Mouse (Mus musculus) large intestine, adult 2 months (tissue): ENCODE data around the gene Suv39h1. TPM values are rescaled to one million over a fixed set of nuclear protein-coding genes. Genes with fewer than 3 reads are reported as not detected.
"Not testable (repeated sequence)": the region's sequence is repeated elsewhere in the genome, so short reads cannot be mapped to it uniquely, and the experiment has no call there.

Experiments used
- DNase-seq: peaks from one replicate; pipeline ENCODE4 v3.0.0-alpha.2; 2012; ENCODE audit warnings: low read depth, low spot score
- WGBS: fragments of 180-500 bp; shearing (Covaris S2); methylation state at CpG from one replicate; pipeline ENCODE4 v1.1.7; 2018; 5-methylcytosine and 5-hydroxymethylcytosine counted together
- polyA plus RNA-seq: library from polyadenylated mRNA; depleted of rRNA; stranded (reverse); fragments of >200 nt; gene quantifications from 2 replicates; pipeline ENCODE4 v1.2.3, GENCODE M21; 2012; rRNA removed

Gene Suv39h1
- 19.4 and 22.3 TPM in 2 replicates for polyA plus RNA-seq

DNA sequence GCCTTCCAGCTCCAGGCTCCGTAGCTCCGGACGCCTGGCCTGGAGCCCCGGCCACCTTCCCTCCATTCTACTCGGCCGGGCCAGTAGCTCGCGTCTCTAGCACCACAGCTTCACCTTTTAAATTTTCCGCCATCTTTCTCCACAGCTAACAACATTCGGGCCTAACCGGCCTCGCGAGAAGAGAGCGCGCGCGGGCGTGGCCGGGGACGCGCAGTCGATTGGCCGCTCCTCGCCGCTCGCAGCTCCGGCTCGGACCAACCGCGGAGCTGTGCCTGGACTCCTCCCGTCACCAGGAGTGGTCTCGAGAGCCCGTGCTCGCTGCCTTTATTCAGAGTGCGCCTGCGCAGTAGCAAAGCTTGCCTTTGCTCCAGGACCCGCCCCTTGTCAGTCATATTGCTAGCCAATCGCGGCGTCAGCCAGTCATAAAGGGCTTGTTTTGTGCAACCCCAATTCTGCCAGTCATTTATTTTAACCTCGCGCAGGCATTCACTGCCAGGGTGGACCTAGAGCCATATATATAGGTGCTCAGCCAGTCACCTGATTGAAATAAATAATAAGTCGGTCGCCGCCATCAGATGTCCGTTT is at the start of gene Suv39h1:
Suv39h1 (minus strand) TSS at position 331 of the 585 bp plus-strand sequence.
- DNase-seq = peak; percentile 70
- 22% methylated on average over 46 of the region's 46 CpGs for WGBS

- 79% methylated on average over 6 of the region's 6 CpGs for WGBS
- no peak for DNase-seq
These were observed 49.4 kb upstream of the Suv39h1 start for GRCm38 (mm10) chrX:8123821-8124470.

DNA sequence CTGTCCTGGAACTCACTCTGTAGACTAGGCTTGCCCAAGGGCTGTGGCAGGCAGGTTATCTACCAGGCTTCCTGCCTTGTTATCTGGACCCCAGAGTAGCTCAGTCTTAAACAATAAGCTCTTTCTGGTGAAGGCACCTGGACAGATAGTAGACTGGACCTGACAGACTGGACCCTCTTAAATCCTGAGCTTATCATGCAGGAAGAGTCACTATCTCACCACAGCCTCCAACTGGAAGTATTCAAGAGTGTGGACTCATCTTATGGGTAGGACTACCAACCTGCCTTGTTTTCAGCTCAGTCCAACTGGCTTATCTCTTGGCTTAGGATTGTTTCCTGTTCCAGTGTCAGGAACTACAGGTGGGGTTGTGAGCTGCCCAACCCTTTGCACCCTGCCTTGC is 42.7 kb upstream of the Suv39h1 start:
- no peak for DNase-seq

GRCm38 (mm10) chrX:8115275-8115674 is 40.7 kb upstream of the Suv39h1 start:
- WGBS = 63% methylated on average over 4 of the region's 4 CpGs
- no peak for DNase-seq

GRCm38 (mm10) chrX:8105019-8105418 is 30.5 kb upstream of the Suv39h1 start:
- DNase-seq = no peak
- 92% methylated on average over 3 of the region's 3 CpGs for WGBS

DNA sequence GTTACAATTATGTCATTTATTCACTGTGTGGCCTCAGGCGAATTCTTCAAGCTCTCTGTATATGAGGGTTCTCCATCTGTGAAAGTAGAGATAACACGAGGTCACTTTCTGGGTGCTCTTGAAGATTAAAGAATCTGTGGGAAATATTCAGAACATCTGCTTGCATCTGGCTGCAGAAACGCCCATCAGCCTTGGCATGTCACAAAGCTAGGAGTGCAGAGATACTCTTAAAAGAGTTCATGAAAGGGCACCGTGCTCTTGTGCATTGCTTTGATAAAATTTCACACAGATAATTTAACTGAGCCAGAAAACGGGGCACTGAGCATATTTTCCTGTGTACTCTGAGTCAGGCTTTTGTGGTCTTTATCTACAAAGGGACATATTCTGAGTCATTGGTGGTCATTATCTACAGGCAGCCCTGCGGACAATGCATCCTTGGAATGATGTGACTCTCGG is 27.7 kb upstream of the Suv39h1 start:
- DNase-seq = no peak
- WGBS = 72% methylated on average over 7 of the region's 7 CpGs

DNA sequence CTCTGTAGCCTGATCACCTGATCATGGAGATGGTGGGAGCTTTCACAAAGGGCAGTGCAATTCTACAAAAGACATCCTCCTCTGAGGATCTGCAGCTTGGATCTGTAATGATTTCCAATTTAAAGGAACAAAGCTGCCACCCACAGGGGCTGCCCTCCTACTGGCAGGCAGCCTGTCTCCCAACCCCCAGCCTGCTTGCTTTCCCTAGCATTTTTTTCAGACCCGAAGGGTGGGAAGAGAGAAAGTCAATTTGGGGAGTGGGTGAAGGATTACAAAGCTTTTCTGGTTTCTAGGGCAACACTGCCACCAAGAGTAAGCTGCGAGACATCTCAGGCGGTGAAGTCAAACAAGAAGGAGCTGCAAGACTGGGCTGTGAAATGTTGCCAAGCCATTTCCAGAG is 26.5 kb upstream of the Suv39h1 start:
- 37% methylated on average over 3 of the region's 3 CpGs for WGBS

GRCm38 (mm10) chrX:8099435-8099834 is 24.9 kb upstream of the Suv39h1 start:
- no peak for DNase-seq
- 19% methylated on average over 4 of the region's 4 CpGs for WGBS

More for the DNA sequence above, 26.5 kb upstream of the Suv39h1 start:
- DNase-seq = no peak

DNA sequence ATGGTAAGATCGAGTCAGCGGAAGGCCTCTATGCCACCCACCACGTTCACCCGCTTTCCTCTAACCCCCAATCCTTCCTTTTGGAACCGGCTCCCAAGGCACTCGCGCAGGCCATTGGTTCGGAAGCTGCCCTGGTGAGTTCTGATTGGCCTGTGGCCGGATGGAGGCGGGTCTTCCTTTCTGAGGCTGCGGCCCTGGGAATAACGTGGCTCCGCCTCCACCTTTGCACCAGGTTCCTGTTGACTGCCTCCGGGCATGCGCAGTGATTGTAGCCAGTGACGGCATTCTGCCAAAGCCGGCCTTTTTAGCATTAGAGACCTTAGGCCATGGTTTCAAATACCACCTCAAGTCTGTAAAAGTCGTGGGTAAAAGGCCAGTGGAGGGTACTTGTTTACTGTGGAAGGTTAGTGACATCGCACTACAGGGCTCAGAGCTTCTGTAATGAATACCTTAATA is 22.3 kb upstream of the Suv39h1 start:
- WGBS = 21% methylated on average over 19 of the region's 19 CpGs

DNA sequence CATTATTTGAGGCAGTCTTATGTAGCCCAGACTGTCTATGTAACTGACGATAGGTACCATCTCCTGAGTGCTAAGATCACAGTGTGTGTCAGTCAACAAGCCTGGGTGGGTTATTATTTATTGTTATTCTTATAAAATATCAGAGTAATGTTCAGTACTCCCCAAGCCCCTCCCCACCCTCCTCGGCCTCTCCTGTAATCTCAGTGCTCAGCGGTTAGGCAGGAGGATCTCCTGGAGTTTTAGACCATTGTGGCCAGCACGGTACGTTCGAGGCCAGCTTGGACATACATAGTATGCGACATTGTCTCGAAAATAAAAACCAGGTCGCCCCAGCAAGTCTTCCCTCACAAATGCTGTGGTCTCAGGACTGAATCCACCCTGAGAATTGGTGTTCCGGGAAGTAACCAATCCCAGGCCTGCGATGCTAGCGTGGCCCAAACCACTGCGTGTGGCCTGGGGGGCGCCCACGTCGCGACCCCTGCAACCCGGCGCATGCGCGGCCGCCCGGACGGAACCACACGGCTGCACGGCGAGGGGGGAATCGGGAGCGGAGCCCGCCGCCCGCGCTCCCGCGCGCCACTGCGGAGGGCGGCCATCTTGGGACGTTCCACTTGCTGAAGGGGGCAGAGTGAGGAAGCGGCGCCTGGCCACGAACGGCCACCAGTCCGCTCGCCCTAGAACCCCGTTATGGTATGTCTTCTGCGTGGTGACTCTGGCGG is 21.7 kb upstream of the Suv39h1 start:
- DNase-seq = not testable (repeated sequence)
- 8% methylated on average over 23 of the region's 48 CpGs for WGBS

More for the DNA sequence above, 22.3 kb upstream of the Suv39h1 start:
- peak; percentile 74 for DNase-seq

DNA sequence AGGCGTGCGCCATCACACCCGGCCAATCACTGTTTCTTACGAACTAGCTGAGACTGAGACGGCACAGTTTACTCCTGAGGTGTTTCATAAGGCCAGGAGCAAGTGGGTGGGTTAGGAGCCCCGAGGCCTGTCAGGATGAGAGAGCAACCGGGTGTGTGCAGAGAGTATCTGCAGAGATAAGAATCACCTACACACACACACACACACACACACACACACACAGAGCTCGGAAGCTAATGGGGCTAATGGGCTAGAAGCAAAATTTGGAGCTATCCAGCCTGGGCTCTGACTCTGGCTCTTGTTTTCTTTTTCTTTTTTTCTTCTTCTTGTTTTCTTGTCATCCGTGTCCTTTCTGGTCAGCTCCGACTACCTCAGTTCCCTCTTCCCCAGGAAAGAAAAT is 21.0 kb upstream of the Suv39h1 start:
- WGBS = 69% methylated on average over 10 of the region's 10 CpGs
- DNase-seq = no peak

GRCm38 (mm10) chrX:8090954-8091347 is 16.4 kb upstream of the Suv39h1 start:
- WGBS = 72% methylated on average over 4 of the region's 5 CpGs
- DNase-seq = not testable (repeated sequence)

DNA sequence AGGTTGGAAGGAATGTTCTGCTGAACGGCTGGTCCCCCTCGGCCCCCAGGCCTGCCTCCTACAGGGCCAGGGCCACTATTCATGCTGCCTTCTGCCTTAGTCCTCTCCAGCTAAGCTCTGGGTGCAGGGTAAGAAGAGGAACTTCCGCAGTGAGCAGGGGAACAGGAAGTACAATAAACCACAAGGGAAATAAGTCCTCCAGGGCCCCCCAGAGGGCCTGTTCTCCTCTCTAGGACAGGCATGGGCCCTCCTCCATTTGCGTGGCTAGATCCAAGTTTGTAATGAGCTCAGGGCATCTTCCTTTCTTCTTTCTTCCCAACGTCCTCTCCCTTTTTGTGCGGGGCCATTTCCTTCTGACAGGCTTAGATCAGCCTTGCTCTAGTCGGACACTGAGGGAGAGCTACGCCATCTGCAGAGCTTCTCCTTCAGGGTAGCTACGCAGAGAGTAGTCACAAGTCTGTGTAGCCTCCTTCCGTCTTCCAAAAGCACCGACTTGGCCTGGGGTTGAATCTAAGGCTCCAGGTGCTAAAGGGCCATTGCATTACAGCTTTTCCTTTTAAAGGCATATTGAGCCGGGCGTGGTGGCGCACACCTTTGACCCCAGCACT is 15.9 kb upstream of the Suv39h1 start, which contains the start of gene Was:
Was (minus strand) TSS at position 153 of the 608 bp plus-strand sequence.
- WGBS = 79% methylated on average over 14 of the region's 14 CpGs

DNA sequence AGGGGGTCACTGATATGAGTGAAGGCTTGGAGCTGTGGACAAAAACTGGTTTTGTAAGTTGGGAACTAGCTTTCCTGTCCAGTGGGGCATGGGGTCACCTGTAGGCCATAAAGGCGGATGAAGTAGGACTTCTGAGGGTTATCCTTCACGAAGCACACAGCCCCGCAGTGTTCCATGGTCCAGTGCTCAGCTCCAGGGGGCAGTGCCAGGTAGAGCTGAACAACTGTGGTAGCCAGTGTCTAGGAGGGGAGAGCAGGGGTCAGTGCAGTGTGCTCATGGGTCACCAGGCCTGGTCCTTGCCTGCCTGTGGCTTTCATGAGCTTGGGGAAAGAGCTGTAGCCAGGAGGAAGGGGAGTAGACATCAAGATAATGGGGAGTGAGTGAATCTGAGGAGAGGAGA is 15.2 kb upstream of the Suv39h1 start:
- no peak for DNase-seq
- WGBS = 86% methylated on average over 3 of the region's 3 CpGs

More for the DNA sequence above, 15.9 kb upstream of the Suv39h1 start, which contains the start of gene Was:
- no peak for DNase-seq

DNA sequence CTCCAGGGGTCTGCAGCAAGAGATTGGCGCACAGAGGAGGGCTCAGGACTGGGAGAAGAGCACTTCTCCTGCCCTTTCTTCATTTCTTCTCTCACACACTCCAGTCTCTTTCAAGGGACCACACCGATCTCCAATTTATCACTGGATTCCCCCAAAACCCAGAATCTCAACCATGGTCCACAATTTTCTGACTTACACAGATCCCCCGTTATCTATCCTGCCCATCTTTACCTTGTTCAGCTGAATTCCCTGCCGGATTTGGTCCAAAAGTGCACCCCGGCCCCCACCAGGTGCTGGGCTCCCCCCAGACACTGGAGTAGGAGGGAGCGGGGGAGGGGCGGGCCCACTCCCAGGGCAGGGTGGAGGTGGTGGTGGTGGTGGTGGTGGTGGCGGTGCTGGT is 11.1 kb upstream of the Suv39h1 start:
- 89% methylated on average over 8 of the region's 8 CpGs for WGBS
- no peak for DNase-seq

GRCm38 (mm10) chrX:8084771-8085259 is 10.3 kb upstream of the Suv39h1 start:
- WGBS = 69% methylated on average over 6 of the region's 6 CpGs
- DNase-seq = no peak

DNA sequence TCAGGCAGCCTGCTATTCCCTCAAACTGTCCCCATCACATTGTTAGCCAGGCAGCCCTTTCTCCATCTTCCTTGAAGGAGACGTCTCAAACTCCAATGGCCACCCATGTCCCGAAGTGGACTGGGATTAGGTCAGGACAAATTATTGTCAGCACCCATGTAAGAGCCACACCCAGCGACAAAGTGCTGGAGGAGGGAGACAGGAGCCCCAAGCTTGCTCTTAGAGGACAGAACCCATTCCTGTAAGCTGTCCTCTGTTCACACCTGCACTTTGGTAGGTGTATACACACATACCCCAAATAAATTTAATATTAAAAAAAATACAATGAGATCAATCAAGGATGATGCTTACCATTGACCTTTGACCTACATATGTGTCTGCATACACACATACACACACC is 544 bp upstream of the Suv39h1 start:
- DNase-seq = no peak
- 16% methylated on average over 3 of the region's 3 CpGs for WGBS

DNA sequence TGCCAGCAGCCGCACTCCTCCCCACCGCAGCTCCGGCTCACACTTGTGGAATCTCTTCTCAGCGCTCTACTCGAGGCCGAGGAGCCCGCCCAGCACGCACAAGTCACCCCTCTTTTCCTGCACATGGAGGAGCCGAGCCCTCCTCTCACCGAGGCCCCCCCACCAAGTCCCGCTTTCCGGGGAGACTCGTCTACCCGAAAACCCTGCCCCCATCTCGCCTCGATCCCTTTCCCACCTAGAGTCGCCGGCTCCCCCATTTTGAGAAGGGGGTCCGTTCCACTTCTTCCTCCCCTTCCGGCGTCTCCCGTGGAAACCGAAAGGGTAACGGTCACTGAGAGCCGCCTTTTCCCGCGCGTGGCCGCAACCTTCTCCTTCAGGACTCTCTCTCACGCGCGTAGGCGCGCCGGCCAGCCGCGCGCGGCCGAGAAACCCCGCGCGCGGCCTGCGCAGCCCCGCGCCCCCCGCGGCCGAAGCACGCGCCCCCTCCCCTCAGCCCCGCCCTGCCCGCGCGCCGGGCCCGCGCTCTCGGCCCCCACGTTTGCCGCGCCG is 605 bp downstream of the Suv39h1 start:
- 30% methylated on average over 62 of the region's 64 CpGs for WGBS
- DNase-seq = no peak

GRCm38 (mm10) chrX:8069166-8069565 is 5.4 kb downstream of the Suv39h1 start:
- whole genome bisulfite sequencing = 86% methylated on average over 1 of the region's 1 CpGs
- DNase-seq = no peak
